Mouse (Mus musculus): ENCODE data around the gene Zswim3.
"Not testable (repeated sequence)": the region's sequence is repeated elsewhere in the genome, so short reads cannot be mapped to it uniquely, and the experiment has no call there.

Zswim3 gene

DNA sequence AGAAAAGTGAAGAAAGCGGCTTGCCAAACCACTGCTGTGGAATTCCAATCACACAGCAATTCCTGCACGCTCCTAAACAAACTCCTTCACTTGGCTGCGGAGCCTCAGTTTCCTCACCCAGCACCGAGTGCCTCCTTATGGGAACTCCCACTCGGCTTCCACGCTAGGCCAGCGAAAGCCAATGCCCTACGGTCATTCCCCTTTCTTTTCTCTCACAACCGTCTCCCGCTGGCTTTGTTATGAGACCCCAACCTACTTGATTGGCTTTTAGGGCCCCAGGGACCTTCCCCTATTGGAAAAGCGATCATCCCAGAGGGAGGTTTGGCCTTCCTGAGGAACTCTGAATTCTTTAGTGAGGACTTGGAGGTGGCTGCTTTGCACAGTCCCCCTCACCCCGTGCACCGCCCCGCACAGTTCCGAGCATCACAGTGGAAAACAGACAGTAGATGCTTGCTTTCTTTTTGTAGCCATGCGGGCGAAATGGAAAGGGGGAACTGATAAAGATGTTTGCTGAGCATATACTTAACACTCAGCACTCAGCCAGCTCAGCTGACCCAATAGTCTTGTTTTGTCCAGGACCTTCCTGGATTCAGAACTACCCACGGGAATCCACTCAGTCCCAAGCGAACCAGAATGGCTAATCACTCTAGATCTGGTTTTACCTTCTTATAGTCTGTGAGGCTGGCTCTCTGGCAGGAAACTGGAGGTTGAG, 53.1 kb downstream of the Zswim3 start:
- DNase-seq = no peak

DNA sequence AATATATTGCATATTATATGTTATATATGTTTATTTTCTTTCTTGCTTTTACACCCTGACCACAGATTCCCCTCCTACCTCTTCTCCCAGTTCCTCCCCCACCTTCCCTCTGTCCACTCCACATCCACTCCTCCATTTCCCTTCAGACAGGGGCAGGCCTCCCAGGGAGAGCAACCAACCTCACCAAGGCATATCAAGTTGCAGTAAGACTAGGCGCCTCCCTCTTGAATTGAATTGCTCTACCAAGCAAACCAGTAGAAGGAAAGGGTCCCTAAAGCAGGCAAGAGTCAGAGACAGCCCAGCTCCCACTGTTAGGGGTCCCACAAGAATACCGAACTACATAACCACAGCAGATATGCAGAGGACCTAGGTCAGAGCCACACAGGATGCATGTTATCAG, 54.3 kb downstream of the Zswim3 start:
- no peak for DNase-seq

DNA sequence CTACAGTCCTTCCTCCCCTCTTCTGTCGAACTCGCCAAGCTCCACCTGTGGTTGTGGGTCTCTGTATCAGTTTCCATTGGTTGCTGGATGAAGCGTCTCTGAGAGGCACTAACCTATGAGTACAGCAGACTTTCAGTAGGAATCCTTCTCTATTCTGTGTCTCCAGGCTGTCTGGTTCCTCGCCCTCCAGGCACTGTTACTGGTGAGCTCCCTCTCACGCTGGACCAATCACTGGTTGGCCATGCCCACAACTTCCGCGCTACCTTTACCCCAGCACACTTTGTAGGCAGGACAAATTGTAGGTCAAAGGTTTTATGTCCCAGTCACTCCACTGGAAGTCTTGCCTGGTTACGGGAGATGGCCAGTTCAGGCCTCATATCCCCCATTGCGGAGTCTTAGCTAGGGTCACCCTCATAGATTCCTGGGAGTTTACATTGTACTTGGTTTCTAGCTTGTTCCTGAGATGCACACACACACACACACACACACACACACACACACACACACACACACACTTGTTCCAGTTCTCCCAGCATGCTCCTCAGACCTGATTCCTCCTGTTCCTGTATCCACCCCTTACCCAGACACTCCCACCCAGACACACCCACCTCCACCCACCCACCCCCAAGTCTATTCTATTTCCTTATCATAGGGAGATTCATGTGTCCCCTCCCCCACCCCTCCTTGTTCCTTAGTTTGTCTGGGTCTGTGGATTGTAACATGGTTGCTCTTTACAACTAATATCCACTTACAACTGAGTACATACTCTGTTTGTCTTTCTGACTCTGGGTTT, 54.9 kb downstream of the Zswim3 start:
- DNase-seq = peak; percentile 43

DNA sequence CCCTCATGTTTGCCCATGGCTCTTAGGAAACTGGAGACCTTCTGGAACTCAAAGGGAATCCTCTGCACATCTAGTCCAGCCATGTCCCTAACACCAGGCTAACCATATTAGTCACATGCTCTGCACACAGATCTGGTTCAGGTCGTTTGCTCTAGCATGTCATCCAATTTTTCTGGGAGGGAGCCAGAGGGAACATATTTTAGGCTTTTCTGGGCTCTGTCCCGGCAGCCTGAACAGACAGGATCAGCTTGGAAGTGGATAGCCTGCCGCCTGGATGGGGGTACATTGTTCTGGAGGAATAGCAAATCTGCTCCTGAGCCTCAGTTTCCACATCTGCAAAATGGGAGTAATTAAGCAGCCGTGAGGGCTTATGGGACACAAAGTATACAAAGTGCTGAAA, 56.2 kb downstream of the Zswim3 start:
- no peak for DNase-seq

DNA sequence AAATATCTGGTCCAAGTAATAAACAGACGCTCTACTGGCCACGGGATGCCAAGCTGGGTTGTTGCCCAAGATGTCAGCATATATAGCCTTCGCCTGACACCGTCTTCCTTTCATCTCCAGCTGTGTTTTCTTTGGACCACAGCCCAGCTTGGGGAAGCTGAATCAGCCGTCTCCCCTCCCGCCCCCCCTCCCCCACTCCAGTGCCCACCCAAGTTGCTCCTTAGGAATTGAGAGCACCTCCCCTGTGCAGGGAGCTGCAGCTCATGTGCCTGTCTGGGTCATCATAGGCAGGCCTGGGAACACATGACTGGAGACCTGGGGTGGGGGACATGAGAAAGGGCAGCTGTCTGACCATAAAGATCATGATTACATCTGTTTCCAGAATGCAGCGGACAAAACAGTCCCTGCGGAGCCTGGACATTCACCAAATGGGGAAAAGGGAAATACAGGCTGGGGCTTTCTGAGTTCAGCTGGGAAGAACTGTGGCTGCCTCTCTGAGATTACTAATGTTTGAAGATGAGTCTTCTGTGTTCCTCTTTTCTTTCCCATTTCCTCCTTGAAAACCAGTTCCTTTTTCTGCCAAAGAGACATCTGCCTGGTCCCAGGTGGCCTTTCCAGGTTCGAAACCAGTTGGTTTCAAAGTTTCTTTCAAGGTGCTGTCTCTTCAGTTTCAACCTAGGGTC, 57.4 kb downstream of the Zswim3 start:
- peak; percentile 86 for DNase-seq

DNA sequence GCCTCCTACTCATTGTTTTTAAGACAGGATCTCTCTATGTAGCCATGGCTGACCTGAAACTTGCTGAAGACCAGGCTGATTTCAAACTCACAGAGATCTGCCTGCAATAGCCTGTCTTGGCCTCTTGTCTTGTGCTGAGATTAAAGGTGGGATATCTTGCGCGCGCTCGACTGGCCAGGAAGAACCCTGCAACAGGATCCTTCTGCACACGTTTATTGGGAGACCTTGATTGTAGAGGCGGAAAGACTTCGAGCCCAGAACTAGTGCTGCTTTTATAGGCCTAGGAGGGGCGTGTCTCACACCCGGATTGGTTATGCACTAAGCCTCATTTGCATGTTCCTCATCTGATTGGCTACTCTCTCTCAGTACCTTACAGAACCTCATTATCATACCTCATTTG, 58.5 kb downstream of the Zswim3 start:
- not testable (repeated sequence) for DNase-seq

DNA sequence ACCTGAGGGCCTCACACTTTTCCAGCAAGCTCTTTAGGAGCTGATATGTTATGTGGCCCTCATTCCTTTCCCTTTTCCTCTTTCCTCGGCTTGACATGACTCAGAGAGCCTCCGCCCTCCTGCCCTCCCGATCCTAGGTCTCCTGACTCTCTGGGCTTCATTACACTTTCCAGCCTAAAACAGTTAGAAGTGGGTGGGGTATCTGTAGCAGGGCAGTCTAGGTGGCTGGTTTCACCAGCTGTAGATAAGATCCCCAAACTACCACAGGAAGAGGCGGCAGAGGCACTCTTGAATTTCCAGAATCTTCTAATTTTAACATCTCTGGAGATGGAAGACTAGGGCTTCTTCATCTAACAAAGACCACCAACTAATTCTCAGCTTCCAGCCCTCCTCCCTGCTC, 59.7 kb downstream of the Zswim3 start:
- no peak for DNase-seq

DNA sequence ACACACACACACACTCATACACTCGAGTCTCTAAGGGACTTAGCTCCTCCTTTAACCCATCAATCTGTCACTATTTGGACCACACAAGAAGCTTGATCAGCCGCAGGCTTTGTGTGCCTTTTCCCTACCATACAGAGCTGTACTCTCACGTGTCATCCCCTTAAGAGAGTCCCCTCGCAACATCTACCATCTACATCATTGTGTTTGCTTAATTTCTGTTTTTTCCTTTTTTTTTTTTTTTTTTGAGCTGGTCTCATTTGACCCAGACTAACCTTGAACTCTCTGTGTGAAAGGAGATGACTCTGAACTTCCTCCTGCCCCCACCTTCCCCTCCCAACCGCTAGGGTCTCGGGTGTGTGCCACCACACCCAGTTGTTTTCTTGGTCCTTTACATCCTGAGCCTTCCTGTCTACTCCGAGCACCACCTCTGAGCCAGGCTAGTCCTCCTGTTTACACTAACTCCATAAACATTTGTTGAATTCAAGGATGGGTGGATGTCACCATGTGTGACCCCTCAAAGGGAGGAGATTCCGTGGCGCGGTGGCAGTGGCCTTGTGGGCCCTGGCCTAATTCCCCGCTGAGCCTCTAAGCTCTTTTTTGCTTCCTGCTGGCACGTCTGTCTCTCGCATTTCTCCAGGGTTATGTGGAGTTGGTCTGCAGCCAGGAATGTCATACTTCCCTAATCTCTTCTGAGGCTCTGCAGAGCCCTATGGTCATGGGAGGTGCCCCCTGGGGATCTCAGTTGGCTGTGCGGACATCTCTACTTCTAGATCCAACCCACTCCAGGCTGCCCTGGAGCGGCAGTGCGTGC, 62.0 kb downstream of the Zswim3 start:
- DNase-seq = peak; percentile 93

DNA sequence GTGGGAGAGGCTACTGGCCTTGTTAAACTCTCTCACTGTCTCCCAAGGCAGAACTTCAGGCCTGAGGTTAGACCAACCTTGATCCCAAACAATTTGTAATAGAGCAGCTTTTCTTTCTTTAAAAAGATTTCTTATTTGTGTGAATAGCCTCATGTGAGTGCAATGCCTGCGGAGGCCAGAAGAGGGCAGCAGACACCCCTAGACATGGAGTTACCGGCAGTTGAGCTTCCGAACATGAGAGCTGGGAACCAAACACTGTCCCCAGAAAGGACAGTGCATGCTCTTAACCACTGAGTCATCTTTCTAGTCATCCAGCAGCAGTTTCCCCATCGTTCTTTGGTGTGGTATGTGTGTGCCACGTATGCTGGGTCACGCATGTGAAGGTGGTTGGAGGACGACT, 62.7 kb downstream of the Zswim3 start:
- DNase-seq = peak; percentile 60

DNA sequence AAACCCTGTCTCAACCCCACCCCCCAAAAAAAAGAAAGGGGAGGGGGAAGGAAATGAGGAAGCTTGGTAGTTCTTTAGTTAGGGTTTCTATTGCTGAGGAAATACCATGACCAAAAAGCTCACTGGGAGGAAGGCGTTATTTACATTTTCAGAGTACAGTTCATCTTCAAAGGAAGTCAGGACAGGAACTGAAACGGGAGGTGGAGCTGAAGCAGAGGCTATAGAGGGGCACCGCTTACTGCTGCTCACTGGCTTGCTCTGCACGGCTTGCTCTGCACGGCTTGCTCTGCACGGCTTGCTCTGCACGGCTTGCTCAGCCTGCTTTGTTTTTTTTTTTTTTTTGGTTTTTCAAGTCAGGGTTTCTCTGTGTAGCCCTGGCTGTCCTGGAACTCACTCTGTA, 63.6 kb downstream of the Zswim3 start:
- DNase-seq = peak; percentile 70
